Mouse (Mus musculus) left cerebral cortex, adult 2 months (tissue): ENCODE measurements around the gene Slc25a38. TPM values are rescaled to one million over a fixed set of nuclear protein-coding genes. Genes with fewer than 3 reads are reported as not detected.
A peak's percentile ranks its signal among the peaks of the same experiment; 100 is the strongest.

ENCODE experiments used
- DNase-seq, 2 experiments: peaks; one replicate each; pipeline ENCODE4 v3.0.0; 2021 to 2022; ENCODE audit warnings: low spot score in 2 of 2, mixed read lengths in 1 of 2; ENCODE audit errors: extremely low spot score in 1 of 2
- H3K27ac ChIP-seq: fragments of 200-600 bp; 2 replicates; pipeline ENCODE4 v1.8.1; 2022
- H3K4me3 ChIP-seq: fragments of 200-600 bp; 2 replicates; pipeline ENCODE4 v1.8.1; 2022
- CTCF ChIP-seq: fragments of 200-600 bp; IDR thresholded peaks from 2 replicates; pipeline ENCODE4 v1.8.1; 2022; ENCODE audit warnings: antibody characterized with exemption, mild to moderate bottlenecking, moderate library complexity
- intact Hi-C: fragments of 180-260 bp; cut with DNase I; formaldehyde crosslinking; loops from one replicate; pipeline ENCODE4 v1.15.1; 2025
- total RNA-seq, 2 experiments: library from RNA; stranded (reverse); gene quantifications; 2 replicates each; pipeline ENCODE4 v1.2.3; 2021

Slc25a38 gene
- total RNA-seq, 2 experiments from 2014 or later = 24.3 to 24.9 TPM

DNA sequence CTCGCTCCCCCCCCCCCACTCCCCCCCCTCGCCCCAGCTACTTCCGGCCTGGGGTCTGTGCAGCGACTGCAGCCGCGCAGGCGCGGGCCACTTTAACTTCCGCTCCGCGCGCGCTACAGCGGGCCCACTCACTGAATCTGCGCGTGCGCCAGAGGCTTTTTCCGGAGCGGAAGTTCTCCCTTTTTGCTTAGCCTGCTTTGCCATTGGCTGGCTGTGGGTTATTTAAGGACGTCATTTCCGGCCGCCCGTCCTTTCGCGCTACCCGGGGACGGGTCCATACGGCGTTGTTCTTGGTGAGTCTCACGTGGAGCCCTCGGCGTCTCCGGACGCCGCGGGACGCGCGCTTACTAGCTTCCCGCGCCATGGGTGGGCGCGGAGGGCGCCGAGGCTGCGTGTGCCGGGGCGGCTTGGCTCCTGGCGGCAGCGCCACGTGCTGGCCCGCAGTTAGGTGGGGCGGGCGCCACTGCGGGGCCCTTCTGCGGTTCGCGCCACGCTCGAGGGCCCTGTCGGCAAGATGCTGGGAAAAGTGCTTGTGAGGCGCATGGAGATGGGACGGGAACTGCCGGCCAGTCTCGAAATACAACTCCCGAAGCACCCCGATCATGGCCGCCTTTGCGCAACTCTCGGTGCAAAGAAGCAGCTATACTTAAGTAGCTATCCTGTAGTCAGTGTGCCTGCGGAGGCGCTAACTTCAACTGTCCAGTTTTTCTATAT is 17.5 kb downstream of the Slc25a38 start, which contains the start of gene Rpsa:
Rpsa (plus strand) TSS at position 152 of the 714 bp plus-strand sequence.
- intact Hi-C loops = loop anchor here (1.0 kb wide), 1 partner anchor 17 kb away; the partner anchor contains the start of gene Slc25a38
- Histone ChIP-seq H3K27ac (peak within 1 kb of the TSS; percentile 84), H3K4me3 (peak within 1 kb of the TSS; percentile 94)
- TF ChIP-seq CTCF = no peak
- peak; percentile 96 to 97 for DNase-seq

DNA sequence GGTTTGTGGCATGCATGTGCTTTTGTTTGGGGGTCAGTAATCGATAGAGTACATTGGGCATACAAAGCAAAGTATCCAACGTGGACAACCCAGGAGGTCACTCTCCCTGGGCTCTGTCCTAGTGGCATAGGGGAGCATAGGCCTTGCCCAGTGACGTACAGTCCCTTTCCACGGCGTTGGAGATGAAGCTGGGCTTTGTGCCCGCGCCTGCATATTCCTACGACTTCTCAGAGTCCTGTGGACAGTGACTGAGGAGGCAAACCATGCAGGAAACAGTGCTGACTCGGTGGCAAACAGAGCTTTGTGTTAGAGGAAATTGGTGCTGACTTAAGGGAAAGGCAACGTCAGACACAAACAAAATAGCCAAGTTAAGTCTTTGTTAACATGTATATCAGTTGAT is 19.1 kb downstream of the Slc25a38 start:
- H3K27ac ChIP-seq = no peak overlapping the region
- H3K4me3 ChIP-seq = no peak overlapping the region
- TF ChIP-seq CTCF = no peak
- intact Hi-C loops = no loop called here
- no peak for DNase-seq

DNA sequence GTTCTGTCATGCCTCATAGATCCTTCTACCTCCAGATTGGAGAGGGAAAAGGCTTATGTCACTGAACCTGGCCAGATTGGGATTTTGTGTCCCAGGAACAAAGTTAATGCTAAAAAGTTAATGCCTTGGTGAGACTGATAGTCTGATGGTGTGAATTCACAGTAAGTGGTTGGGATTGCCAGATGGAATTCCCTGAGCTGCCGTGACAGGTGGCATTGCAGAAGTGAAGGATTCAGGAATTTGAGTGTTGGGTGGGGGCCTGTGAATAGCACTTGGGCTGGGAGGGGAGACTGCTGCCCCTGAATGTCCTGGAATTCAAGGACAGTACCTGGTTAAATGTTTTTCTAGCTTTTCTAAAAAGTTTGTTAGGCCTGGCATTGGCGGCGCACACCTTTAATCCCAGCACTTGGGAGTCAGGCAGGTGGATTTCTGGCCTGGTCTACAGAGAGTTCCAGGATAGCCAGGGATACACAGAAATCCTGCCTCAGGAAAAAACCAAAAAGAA is 21.7 kb downstream of the Slc25a38 start:
- no peak overlapping the region for H3K27ac ChIP-seq
- H3K4me3 ChIP-seq = no peak overlapping the region
- intact Hi-C loops = loop anchor here (10.0 kb wide), 1 partner anchor 443 kb away; the partner anchor contains the start of gene Rpl14
- TF ChIP-seq CTCF = no peak
- no peak for DNase-seq

DNA sequence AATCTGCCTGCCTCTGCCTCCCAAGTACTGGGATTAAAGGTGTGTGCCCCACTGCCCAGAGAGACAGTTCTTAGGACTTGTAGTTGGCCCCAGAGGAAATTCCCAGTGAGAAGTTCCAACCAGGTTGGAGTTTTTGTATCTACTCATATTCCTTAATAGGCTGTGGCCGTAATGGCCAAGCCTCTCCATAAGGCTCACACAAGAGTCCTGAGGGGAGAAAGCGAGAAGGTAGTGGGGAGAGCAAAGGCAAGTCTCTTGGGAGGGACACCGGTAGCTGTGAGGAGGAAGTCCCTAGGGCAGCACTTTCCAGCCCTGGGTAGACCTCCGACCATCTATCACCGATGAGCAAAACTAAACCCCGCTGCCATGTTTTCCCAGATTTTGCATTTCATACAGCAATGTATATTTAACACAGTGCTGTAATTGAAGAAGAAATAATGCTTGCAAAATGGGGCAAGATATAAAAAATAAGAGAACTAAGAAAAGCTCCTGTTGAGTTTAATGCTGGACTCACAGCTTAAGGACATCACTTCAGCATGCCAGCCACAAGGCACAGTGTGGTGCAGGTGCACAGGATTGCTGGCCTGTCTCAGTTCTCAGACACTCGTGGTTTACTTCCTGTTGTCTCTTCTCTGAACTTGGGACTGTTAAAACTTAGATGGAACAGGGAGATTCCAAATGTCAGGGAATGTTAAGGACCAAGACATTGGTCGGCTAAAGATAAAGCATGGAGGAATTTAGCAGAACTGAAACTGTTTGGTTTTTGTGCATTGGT is 23.0 kb downstream of the Slc25a38 start:
- Histone ChIP-seq H3K27ac (no peak overlapping the region), H3K4me3 (no peak overlapping the region)
- intact Hi-C loops = loop anchor here (10.0 kb wide), 1 partner anchor 442 kb away; the partner anchor contains the start of gene Rpl14
- TF ChIP-seq CTCF = no peak
- no peak for DNase-seq

DNA sequence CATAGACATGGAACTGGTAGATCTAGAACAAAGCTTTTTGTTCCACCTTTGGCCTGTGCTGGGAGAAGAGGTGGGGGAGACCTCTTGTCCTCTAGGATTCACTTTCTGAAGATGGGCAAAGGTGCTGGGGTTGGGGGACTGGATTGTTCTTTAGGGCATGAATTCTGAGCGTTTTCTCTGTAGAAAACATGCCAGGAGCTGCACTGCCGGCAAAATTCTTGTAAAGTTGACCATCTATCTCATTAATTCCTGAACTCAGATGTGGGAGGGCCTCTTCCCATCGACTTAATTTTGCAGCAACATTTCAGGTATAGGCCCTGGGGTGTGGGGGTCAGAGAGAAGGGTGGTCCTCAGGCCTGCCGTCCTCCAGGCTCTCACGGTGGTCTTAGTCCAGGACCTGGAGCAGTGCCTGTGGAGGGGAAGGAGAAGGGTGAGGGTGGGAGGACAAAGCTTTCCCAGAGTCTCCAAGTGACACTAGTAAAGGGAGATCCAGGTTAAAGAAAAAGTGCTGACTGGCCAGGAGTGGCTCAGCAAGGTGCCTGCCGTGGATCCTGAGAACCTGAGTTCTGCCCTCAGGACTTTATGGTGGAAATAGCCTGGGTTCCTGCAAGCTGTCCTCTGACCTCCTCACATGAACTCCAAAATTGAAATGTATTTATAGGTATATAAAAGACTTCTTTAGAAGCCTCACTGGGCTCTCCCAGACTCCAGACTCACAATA is 23.7 kb downstream of the Slc25a38 start:
- TF ChIP-seq CTCF = no peak
- no peak overlapping the region for H3K27ac ChIP-seq
- no peak for DNase-seq
- intact Hi-C loops = loop anchor here (10.0 kb wide), 1 partner anchor 441 kb away; the partner anchor contains the start of gene Rpl14
- H3K4me3 ChIP-seq = no peak overlapping the region

DNA sequence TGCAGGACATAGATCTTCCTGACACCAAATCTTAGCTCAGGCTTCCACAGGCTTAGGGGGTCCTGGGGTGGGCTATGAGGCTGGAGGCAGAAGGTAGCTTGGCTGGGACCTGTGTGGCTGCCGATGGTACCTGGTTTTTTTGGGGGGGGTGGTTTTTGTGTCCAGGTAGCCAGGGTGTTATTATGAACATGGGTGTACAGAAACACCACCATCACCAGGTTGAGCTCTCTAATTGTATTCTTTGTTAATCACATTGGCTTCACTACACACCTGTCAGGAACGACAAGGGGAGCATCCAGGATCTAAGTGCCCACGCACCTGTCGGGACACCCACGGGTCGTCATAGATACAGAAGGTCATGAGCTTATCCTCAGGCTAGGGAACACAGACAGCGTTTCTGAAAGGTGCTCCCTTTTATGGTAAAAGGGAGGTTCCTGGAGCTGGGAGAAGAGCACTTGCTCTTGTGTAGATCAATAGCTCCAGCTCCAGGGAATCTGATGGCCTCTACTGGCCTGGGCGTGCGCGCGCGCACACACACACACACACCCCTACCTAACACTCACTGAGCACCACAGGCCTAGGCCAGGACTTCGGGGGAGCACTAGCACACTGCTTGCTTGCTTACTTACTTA is 24.5 kb downstream of the Slc25a38 start:
- Histone ChIP-seq H3K27ac (no peak overlapping the region), H3K4me3 (no peak overlapping the region)
- intact Hi-C loops = loop anchor here (5.0 to 10.0 kb wide), 2 partner anchors 363 to 440 kb away; partner anchors contain the start of gene Rpl14
- TF ChIP-seq CTCF = no peak
- DNase-seq = no peak

DNA sequence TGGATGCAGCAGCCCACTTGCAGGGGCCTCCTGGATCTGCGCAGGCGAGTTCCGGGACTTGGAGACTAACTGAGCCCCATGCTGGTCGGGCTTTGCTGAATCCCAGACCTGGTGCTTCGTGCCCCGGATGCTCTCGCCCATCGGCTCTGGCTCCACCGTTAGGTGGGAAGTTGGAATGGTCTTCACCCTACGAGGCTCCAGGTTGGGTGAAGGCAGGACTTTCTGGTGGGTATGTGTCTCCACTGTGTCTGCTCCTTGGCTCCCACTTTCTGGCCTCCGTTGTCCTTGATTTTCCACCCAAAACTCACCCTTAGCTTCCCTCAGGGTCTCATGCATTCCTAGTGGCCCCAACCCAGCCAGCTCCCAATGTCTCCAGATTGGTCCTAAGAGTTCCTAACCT is 25.3 kb downstream of the Slc25a38 start:
- no peak overlapping the region for H3K27ac ChIP-seq
- no peak for TF ChIP-seq CTCF
- intact Hi-C loops = loop anchor here (5.0 to 10.0 kb wide), 2 partner anchors 362 to 439 kb away; partner anchors contain the start of gene Rpl14
- no peak overlapping the region for H3K4me3 ChIP-seq
- no peak for DNase-seq

DNA sequence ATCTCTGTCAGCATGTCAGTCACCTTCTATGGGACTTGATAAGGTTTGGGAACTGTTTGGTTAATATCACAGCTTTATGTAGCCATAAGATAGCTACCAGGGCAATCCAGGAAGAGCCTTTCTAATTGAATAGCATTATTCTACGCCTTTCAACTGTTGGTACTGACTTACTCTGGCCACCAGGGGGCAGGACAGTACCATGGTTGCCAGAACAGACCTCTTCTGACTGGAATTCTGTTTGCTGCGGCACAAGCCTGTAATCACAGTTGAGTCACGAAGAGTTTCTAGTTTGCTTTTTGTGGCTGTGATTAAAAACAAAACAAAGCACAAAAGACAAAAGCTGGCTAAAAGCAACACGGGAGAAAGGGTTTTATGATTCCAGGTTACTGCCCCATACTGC is 30.5 kb downstream of the Slc25a38 start:
- peak; percentile 73 to 84 for DNase-seq
- intact Hi-C loops = loop anchor here (1.0 to 5.0 kb wide), 2 partner anchors 31 to 287 kb away; no protein-coding TSS in a partner anchor
- peak; percentile 88 for TF ChIP-seq CTCF

DNA sequence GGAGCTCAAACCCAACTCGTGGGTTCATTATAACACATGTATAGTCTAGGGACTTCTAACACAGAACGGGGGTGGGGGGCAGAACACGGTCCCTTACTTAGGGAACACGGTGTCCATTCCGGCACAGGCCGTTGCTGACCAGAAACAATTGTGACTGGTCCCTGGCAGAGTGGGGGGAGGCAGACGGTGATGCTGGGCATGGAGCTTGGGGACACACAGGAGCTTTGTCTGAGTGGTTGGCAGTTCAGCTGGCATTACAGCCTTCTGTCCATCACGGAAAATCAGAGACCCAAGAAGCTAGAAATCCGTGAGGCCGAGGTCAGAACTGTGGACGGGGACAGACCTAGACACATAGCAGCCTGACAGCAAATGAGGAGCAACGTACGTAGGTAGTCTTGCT is 34.3 kb downstream of the Slc25a38 start:
- no peak for DNase-seq
- intact Hi-C loops = loop anchor here (5.0 kb wide), 1 partner anchor 283 kb away; no protein-coding TSS in a partner anchor
- Histone ChIP-seq H3K27ac (no peak overlapping the region; the same call in 1 of the 2 replicates), H3K4me3 (no peak overlapping the region)
- TF ChIP-seq CTCF = no peak

More for the DNA sequence above, 30.5 kb downstream of the Slc25a38 start:
- Histone ChIP-seq H3K4me3 (no peak overlapping the region), H3K27ac (no peak overlapping the region)

DNA sequence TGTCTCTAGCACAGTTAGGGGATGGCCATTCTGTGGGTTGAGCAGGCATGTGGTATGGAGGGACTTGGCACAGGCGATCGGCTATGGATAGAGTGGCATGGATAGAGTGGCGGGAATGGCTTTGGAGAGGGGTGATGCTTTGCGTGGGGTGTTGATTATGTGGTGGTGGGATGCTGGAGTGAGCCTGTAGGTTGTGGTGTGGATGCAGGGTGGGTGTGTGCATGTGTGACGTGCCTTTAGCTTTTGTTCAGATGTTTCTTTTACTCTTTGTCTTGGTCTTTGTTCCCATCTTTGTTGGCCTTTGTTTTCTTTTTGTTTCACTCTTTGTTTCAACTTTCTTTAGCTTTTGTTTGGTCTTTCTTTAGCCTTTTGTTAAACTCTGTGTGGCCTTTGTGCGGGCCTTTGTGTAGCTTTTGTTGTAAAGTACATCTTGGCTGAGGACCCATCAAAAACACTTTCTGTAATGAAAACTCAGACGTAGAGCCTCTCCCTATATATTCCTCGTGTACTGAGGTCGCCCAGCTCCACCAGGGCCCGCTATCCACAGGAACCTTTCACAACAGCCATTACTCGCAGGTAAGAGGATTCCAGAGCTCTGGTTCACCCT is 39.2 kb downstream of the Slc25a38 start, which contains the start of gene Mobp:
Mobp (plus strand) TSS at position 486 of the 607 bp plus-strand sequence.
- Histone ChIP-seq H3K27ac (no peak within 1 kb of the TSS; the same call in 1 of the 2 replicates), H3K4me3 (peak within 1 kb of the TSS; percentile 17)
- intact Hi-C loops = no loop called here
- TF ChIP-seq CTCF = no peak
- DNase-seq = no peak
